Mouse (Mus musculus) liver, adult 2 months (tissue): ENCODE measurements around the gene Rpl23.

Experiments
- CTCF ChIP-seq: fragments of 200-500 bp; IDR thresholded peaks from 2 replicates; pipeline ENCODE4 v1.5.1; 2011; ENCODE audit warnings: low read depth, low read length, control low read depth
- POLR2A ChIP-seq: fragments of 200-500 bp; IDR thresholded peaks from 2 replicates; pipeline ENCODE4 v1.6.1; 2011; ENCODE audit warnings: low read length, control low read depth; ENCODE audit not compliant: insufficient read depth; ENCODE audit errors: extremely low read depth

- TF ChIP-seq POLR2A (no peak), CTCF (no peak)
Observed at GRCm38 (mm10) chr11:97758125-97758524, 24.1 kb downstream of the Rpl23 start.
